Mouse (Mus musculus): Measurements from ENCODE around the gene Kirrel. TPM values are rescaled to one million over a fixed set of nuclear protein-coding genes. Genes with fewer than 3 reads are reported as not detected.

The Kirrel gene
- total and polyA plus RNA-seq, 3 experiments: not detected

DNA sequence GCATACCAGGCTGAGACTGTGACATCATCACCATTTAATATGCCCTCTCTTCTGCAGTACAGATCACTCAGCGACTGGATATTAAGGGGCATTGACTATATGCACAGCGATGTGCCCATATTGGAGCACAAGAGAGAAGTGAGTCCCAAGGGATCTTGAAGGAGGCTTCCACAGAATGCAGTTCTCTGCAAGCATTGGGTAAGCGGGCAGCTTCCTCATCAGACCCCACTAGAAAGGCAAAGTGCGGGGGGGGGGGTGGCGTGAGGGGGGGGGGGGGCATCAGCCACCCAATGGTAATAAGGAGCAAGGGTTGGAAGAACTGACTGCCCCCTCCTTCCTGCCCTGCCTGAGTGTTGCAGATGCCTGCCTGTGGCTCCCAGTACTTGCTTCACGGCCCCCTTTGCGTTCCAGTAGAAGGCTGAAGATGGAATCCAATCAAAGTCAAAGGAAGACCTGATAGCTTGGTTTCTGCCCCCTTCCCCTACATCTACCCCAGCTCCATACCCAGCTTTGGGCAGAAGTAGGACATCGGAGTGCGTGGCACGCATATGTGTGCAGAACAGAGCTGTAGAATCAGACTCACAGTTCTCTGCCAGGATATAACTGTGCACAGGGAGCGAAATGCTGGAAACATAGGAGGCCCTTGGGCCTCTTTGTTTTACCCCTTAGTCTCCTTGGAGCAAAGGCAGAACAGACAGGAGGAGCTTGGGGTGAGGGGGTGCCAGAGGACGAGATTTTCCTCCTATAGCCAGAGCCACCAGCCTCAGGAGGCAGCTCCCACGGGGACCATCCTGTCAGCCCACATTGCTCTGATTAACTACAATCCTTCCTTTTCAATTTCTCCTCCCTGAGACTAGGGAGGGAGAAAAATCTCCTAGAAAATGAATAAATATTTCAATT lies 3.1 kb downstream of the Kirrel start:
- no peaks in the 10 kb centered on the region for H3K27me3 ChIP-seq (ENCODE audit: control insufficient read depth in 1 of 2, insufficient read depth in 2 of 2, low read length in 2 of 2)
- H3K27ac ChIP-seq (ENCODE audit: control insufficient read depth, low read depth, low read length): no peak overlapping the region
- no peaks in the 10 kb centered on the region for H3K79me2 ChIP-seq (ENCODE audit: control insufficient read depth, insufficient read depth, low read length, poor library complexity)
- H3K4me3 ChIP-seq (ENCODE audit: control insufficient read depth in 1 of 2, insufficient read depth in 1 of 2, low read depth in 2 of 2, low read length in 2 of 2): no peak overlapping the region
- TF ChIP-seq TCF12 (IDR thresholded peaks at IDR 0.05; ENCODE audit: low read depth, low read length) (no peak), GATA1 (IDR thresholded peaks at IDR 0.05; ENCODE audit: low read depth, low read length) (no peak), CHD1 (IDR thresholded peaks at IDR 0.05; ENCODE audit: low read depth, low read length) (no peak), MYB (IDR thresholded peaks at IDR 0.05; ENCODE audit: low read depth, low read length) (no peak), POLR2AphosphoS5 (IDR thresholded peaks at IDR 0.05; ENCODE audit: borderline replicate concordance, low read depth, low read length) (no peak), ZNF384 (IDR thresholded peaks at IDR 0.05; ENCODE audit: low read depth, low read length) (no peak), JUND (IDR thresholded peaks at IDR 0.05; ENCODE audit: low read depth, low read length) (no peak), EP300 (IDR thresholded peaks at IDR 0.05; ENCODE audit: low read depth in 1 of 2, low read length in 2 of 2) (no peak), MXI1 (IDR thresholded peaks at IDR 0.05; ENCODE audit: low read depth, low read length) (no peak), MAFK (IDR thresholded peaks at IDR 0.05; ENCODE audit: borderline replicate concordance, low read depth, low read length) (no peak), MAX (IDR thresholded peaks at IDR 0.05; ENCODE audit: low read length) (no peak), BHLHE40 (IDR thresholded peaks at IDR 0.05; ENCODE audit: borderline replicate concordance, low read depth, low read length) (no peak)
- no peaks in the 10 kb centered on the region for H3K9me3 ChIP-seq (replicated peaks; ENCODE audit: insufficient read depth, low read length)
- H3K4me1 ChIP-seq (ENCODE audit: control insufficient read depth in 1 of 2, insufficient read depth in 2 of 2, low read length in 2 of 2): no peaks in the 10 kb centered on the region
- H3K36me3 ChIP-seq (ENCODE audit: control insufficient read depth in 1 of 2, insufficient read depth in 2 of 2, low read length in 2 of 2): no peaks in the 10 kb centered on the region
- H3K9ac ChIP-seq (ENCODE audit: control insufficient read depth, low read depth, low read length, poor library complexity, severe bottlenecking): no peak overlapping the region
- no peak for DNase-seq (ENCODE audit: low read depth, low spot score)

DNA sequence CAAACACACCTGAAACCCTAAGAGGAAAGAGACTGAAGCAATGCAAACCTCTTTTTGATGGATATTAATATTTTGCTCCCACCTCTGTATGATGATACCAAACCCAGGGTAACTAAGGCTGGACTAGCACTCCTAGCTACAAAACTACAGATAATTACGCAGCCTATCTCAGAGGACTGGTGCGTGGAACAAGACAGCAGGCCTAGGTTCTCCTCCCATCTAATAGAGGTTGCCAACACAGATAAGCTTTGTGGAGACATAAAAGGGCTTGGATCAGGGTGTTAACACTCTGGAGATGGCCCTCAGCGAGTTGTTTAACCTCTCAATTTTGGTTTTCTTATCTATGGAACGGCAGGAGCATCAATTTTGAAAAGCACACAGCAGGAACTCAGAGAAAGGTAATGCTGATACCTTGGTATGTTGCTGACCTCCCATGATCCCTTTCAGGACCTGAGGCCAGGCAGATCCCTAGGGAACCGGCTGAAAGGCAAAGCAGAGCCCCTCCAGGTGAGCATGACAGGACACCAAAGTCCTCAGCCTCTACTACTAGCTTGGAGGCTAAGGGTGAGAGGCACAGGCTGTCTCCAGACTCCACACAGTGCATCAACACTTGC lies 5.0 kb downstream of the Kirrel start:
- H3K4me1 ChIP-seq (ENCODE audit: control insufficient read depth in 1 of 2, insufficient read depth in 2 of 2, low read length in 2 of 2): no peaks in the 10 kb centered on the region
- H3K4me3 ChIP-seq (ENCODE audit: control insufficient read depth in 1 of 2, insufficient read depth in 1 of 2, low read depth in 2 of 2, low read length in 2 of 2): no peak overlapping the region
- TF ChIP-seq CTCF (IDR thresholded peaks at IDR 0.05 in 2 of 3, conservative IDR thresholded peaks at IDR 0.05 in 1 of 3; ENCODE audit: control insufficient read depth in 1 of 3, insufficient read depth in 1 of 3, low read depth in 2 of 3, low read length in 3 of 3, poor library complexity in 1 of 3, severe bottlenecking in 1 of 3): no peak
- no peak for TF ChIP-seq RCOR1 (IDR thresholded peaks at IDR 0.05; ENCODE audit: low read depth, low read length)
- no peak for TF ChIP-seq GABPA (IDR thresholded peaks at IDR 0.05; ENCODE audit: low read depth, low read length)
- no peak for TF ChIP-seq MXI1 (IDR thresholded peaks at IDR 0.05; ENCODE audit: low read depth, low read length)
- no peak for TF ChIP-seq RAD21 (IDR thresholded peaks at IDR 0.05; ENCODE audit: low read depth, low read length)
- no peak for TF ChIP-seq NRF1 (IDR thresholded peaks at IDR 0.05; ENCODE audit: insufficient read depth, low read depth, low read length, poor library complexity, severe bottlenecking)
- TF ChIP-seq POLR2AphosphoS5 (IDR thresholded peaks at IDR 0.05; ENCODE audit: borderline replicate concordance, low read depth, low read length): no peak
- no peak for TF ChIP-seq NELFE (IDR thresholded peaks at IDR 0.05; ENCODE audit: low read depth, low read length)
- TF ChIP-seq ZNF384 (IDR thresholded peaks at IDR 0.05; ENCODE audit: low read depth, low read length): no peak
- TF ChIP-seq MYB (IDR thresholded peaks at IDR 0.05; ENCODE audit: low read depth, low read length): no peak
- H3K27me3 ChIP-seq (ENCODE audit: control insufficient read depth in 1 of 2, insufficient read depth in 2 of 2, low read length in 2 of 2): no peaks in the 10 kb centered on the region
- H3K36me3 ChIP-seq (ENCODE audit: control insufficient read depth in 1 of 2, insufficient read depth in 2 of 2, low read length in 2 of 2): no peaks in the 10 kb centered on the region
- H3K27ac ChIP-seq (ENCODE audit: control insufficient read depth, low read depth, low read length): no peak overlapping the region
- no peak overlapping the region for H3K9ac ChIP-seq (ENCODE audit: control insufficient read depth, low read depth, low read length, poor library complexity, severe bottlenecking)
- H3K79me2 ChIP-seq (ENCODE audit: control insufficient read depth, insufficient read depth, low read length, poor library complexity): no peaks in the 10 kb centered on the region
- DNase-seq (ENCODE audit: low read depth, low spot score): no peak
- no peaks in the 10 kb centered on the region for H3K9me3 ChIP-seq (replicated peaks; ENCODE audit: insufficient read depth, low read length)

Measured in MEL (cell line).